In the genomic region with DNA sequence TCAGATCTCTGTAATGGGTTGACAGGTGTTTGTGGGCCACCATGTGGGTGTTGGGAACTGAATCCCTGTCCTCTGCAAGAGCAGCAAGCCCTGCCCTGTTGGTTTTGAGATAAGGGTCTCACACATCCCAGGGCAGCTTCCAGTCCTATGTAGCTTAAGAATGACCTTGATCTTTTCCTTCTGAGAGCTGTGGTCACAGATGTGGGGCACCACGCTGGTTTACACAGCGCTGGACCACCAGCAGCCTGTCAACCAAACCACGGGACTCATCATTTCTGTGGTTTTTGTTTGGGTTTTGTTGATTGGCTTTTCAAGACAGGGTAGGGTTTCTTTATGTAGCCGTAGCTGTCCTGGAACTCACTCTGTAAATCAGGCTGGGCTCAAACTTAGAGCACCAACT, we compare ENCODE assay signal across 26 mouse cellular contexts. TPM values are rescaled to one million over a fixed set of nuclear protein-coding genes. Genes with fewer than 3 reads are reported as not detected.
DNase-seq lines count a peak whose midpoint lies in the region; ATAC-seq lines count a peak whose summit lies in the region.
"Had no signal": no experiment of that assay in that cellular context is flagged by ENCODE, and none has a peak within 500 bp of the region (broad histone marks: within the 10 kb centered on the region; RNA-seq: fewer than 3 reads in every experiment).

No protein-coding gene starts in this region.

- 24% methylated on average over 4 of the region's 4 CpGs for WGBS in liver, embryonic 13.5 days (ENCODE audit: insufficient replicate concordance)
- 38% methylated on average over 4 of the region's 4 CpGs for WGBS in liver, embryonic 12.5 days (ENCODE audit: insufficient replicate concordance)

- H3K9me3 ChIP-seq in liver, embryonic 13.5 days (replicated peaks), result 0 out of 2 replicates have a peak, but pooled peaks cover 6% of the 10 kb centered on the region
- peaks cover 5% of the 10 kb centered on the region; the same call in 1 of the 2 replicates for H3K9me3 ChIP-seq in liver, embryonic 12.5 days (replicated peaks)
- H3K9me3 ChIP-seq: embryonic facial prominence, embryonic 15.5 days had no signal

- H3K4me3 ChIP-seq in liver, embryonic 13.5 days (replicated peaks), result no peak overlapping the region
- H3K4me3 ChIP-seq in liver, embryonic 12.5 days, result no peak overlapping the region
- H3K4me3 ChIP-seq: embryonic facial prominence, embryonic 13.5 days; embryonic facial prominence, embryonic 15.5 days; erythroblast, embryonic 14.5 days; forebrain, embryonic 10.5 days; forebrain, embryonic 12.5 days had no signal

- ATAC-seq in liver, embryonic 13.5 days (ENCODE audit: low read depth), result no peak
- no peak for ATAC-seq in liver, embryonic 12.5 days
- peak; percentile 63 for ATAC-seq in common myeloid progenitor, adult 5-6 weeks (replicated peaks; ENCODE audit: low read depth, poor library complexity, severe bottlenecking)
- ATAC-seq: activated CD4-positive, CD25-positive, alpha-beta regulatory T cell, adult 4 months; CD4-positive, CD25-positive, alpha-beta regulatory T cell, adult 4 months; forebrain, embryonic 14.5 days; forebrain, embryonic 16.5 days; Patski had no signal

- no peak for DNase-seq in liver, embryonic 13.5 days
- no peak for DNase-seq in right cerebral cortex, postnatal 10 days (ENCODE audit: low spot score in 2 of 2)
- DNase-seq in natural killer cell, adult 2 months (ENCODE audit: low spot score in 2 of 2), result no peak
- DNase-seq: adrenal gland, adult 8-10 months; adrenal gland, postnatal 14 days; adrenal gland, postnatal 36 days; B cell, adult 2 months; cerebellum, adult 11-12 months; cerebellum, adult 2 months; cerebellum, adult 9-10 months; cerebellum, postnatal 10 days; cerebellum, postnatal 25 days; embryo, embryonic 11 days had no signal

- no peak overlapping the region for H3K4me2 ChIP-seq in liver, embryonic 13.5 days
- no peak overlapping the region for H3K4me2 ChIP-seq in liver, embryonic 12.5 days
- H3K4me2 ChIP-seq: embryonic facial prominence, embryonic 13.5 days; embryonic facial prominence, embryonic 15.5 days; forebrain, embryonic 12.5 days had no signal

- no peaks in the 10 kb centered on the region for H3K27me3 ChIP-seq in liver, embryonic 13.5 days
- H3K27me3 ChIP-seq in liver, embryonic 12.5 days (replicated peaks), result no peaks in the 10 kb centered on the region
- H3K27me3 ChIP-seq: CH12.LX; embryonic facial prominence, embryonic 13.5 days; embryonic facial prominence, embryonic 15.5 days; forebrain, embryonic 12.5 days; Patski had no signal

- H3K36me3 ChIP-seq in liver, embryonic 13.5 days, result peaks cover 28% of the 10 kb centered on the region
- H3K36me3 ChIP-seq in liver, embryonic 12.5 days, result peaks cover 43% of the 10 kb centered on the region

- H3K9ac ChIP-seq in liver, embryonic 13.5 days, result peak overlapping the region; percentile 7; the same call in 1 of the 2 replicates
- no peak overlapping the region for H3K9ac ChIP-seq in liver, embryonic 12.5 days
- H3K9ac ChIP-seq: embryonic facial prominence, embryonic 13.5 days; embryonic facial prominence, embryonic 15.5 days; forebrain, embryonic 12.5 days had no signal

- H3K4me1 ChIP-seq in liver, embryonic 13.5 days (replicated peaks), result peaks cover 74% of the 10 kb centered on the region
- peaks cover 74% of the 10 kb centered on the region for H3K4me1 ChIP-seq in liver, embryonic 12.5 days
- H3K4me1 ChIP-seq: embryonic facial prominence, embryonic 15.5 days; forebrain, embryonic 10.5 days had no signal

- H3K27ac ChIP-seq in liver, embryonic 13.5 days, result no peak overlapping the region
- no peak overlapping the region for H3K27ac ChIP-seq in liver, embryonic 12.5 days
- H3K27ac ChIP-seq: embryonic facial prominence, embryonic 13.5 days; embryonic facial prominence, embryonic 15.5 days; forebrain, embryonic 10.5 days; forebrain, embryonic 12.5 days had no signal

RNA-seq across cellular contexts. Expression of gene Yy1, which starts 7.6 kb away (rescaled TPM):
- polyA plus RNA-seq in liver, embryonic 13.5 days (2015; fragmentation: Nextera tagmentation; extraction: Ambion mirVana), result 7.7 and 10.6 TPM in 2 replicates
- 13.1 and 14.6 TPM in 2 replicates for polyA plus RNA-seq in liver, embryonic 12.5 days (2016; fragmentation: Nextera tagmentation; extraction: Ambion mirVana)
- 65.9 and 74.4 TPM in 2 replicates for total RNA-seq in common myeloid progenitor, adult 5-6 weeks (2017)

RNA-seq across cellular contexts. Expression of gene Slc25a29, which starts 50.5 kb away (rescaled TPM):
- 0.98 and 1.0 TPM in 2 replicates for polyA plus RNA-seq in liver, embryonic 13.5 days (2015; fragmentation: Nextera tagmentation; extraction: Ambion mirVana)
- polyA plus RNA-seq in liver, embryonic 12.5 days (2016; fragmentation: Nextera tagmentation; extraction: Ambion mirVana), result 1.6 and 1.8 TPM in 2 replicates
- total RNA-seq in common myeloid progenitor, adult 5-6 weeks (2017), result 0.78 TPM in 1 of 2 replicates, not detected in the other

RNA-seq across cellular contexts. Expression of gene Slc25a47, which starts 50.7 kb away (rescaled TPM):
- polyA plus RNA-seq in liver, embryonic 13.5 days (2015; fragmentation: Nextera tagmentation; extraction: Ambion mirVana), result 2.0 and 2.5 TPM in 2 replicates
- 2.4 and 2.7 TPM in 2 replicates for polyA plus RNA-seq in liver, embryonic 12.5 days (2016; fragmentation: Nextera tagmentation; extraction: Ambion mirVana)
- total RNA-seq in common myeloid progenitor, adult 5-6 weeks (2017), result 8.3 and 10.4 TPM in 2 replicates
